ENCODE assay signal across 7 mouse cellular contexts in genomic region chr2:153350552-153351181, GRCm38 (mm10). TPM values are rescaled to one million over a fixed set of nuclear protein-coding genes. Genes with fewer than 3 reads are reported as not detected.
DNase-seq lines count a peak whose midpoint lies in the region; ATAC-seq and TF ChIP-seq lines count a peak whose summit lies in the region.

No protein-coding gene starts in this region.

- H3K79me2 ChIP-seq in liver, adult 2 months (ENCODE audit: control insufficient read depth, insufficient read depth, low read length): peaks cover 33% of the 10 kb centered on the region; the same call in 1 of the 2 replicates

- ATAC-seq in neural tube, embryonic 13.5 days (ENCODE audit: low read depth): no peak
- ATAC-seq in stomach, embryonic 16.5 days (ENCODE audit: insufficient read depth, low FRiP score): no peak

- DNase-seq in neural tube, embryonic 10.5 days (ENCODE audit: extremely low spot score, low spot score): no peak
- DNase-seq in embryonic facial prominence, embryonic 10.5 days (ENCODE audit: low spot score): no peak
- peak; percentile 33 for DNase-seq in liver, adult 2 months (ENCODE audit: extremely low read depth, low read depth, low spot score)
- DNase-seq in right cerebral cortex, postnatal 10 days (ENCODE audit: low spot score in 2 of 2): no peak
- no peak for DNase-seq in adrenal gland, postnatal 14 days

- no peaks in the 10 kb centered on the region for H3K9me3 ChIP-seq in neural tube, embryonic 13.5 days
- no peaks in the 10 kb centered on the region for H3K9me3 ChIP-seq in embryonic facial prominence, embryonic 10.5 days
- no peaks in the 10 kb centered on the region for H3K9me3 ChIP-seq in stomach, embryonic 16.5 days (replicated peaks; ENCODE audit: control insufficient read depth, low read length)

- peaks cover 30% of the 10 kb centered on the region for H3K36me3 ChIP-seq in neural tube, embryonic 13.5 days
- peaks cover 63% of the 10 kb centered on the region for H3K36me3 ChIP-seq in embryonic facial prominence, embryonic 10.5 days (replicated peaks)
- H3K36me3 ChIP-seq in liver, adult 2 months (ENCODE audit: control insufficient read depth, insufficient read depth, low read length): peaks cover 18% of the 10 kb centered on the region
- no peaks in the 10 kb centered on the region for H3K36me3 ChIP-seq in stomach, embryonic 16.5 days (ENCODE audit: control insufficient read depth, insufficient read depth, low read length)

- no peak for TF ChIP-seq POLR2A in liver, adult 2 months (IDR thresholded peaks at IDR 0.05; ENCODE audit: extremely low read depth, insufficient read depth, low read length)

- peaks cover 42% of the 10 kb centered on the region for H3K4me1 ChIP-seq in neural tube, embryonic 13.5 days (replicated peaks)
- H3K4me1 ChIP-seq in embryonic facial prominence, embryonic 10.5 days: peaks cover 35% of the 10 kb centered on the region
- peaks cover 6% of the 10 kb centered on the region for H3K4me1 ChIP-seq in liver, adult 2 months (ENCODE audit: control insufficient read depth, insufficient read depth, low read length)
- peaks cover 18% of the 10 kb centered on the region for H3K4me1 ChIP-seq in stomach, embryonic 16.5 days (ENCODE audit: control insufficient read depth, insufficient read depth, low read length)

- H3K4me2 ChIP-seq in neural tube, embryonic 13.5 days: peak overlapping the region; percentile 18; the same call in 1 of the 2 replicates
- peak overlapping the region; percentile 33 for H3K4me2 ChIP-seq in stomach, embryonic 16.5 days (ENCODE audit: low read depth, low read length)

- H3K9ac ChIP-seq in neural tube, embryonic 13.5 days: no peak overlapping the region
- H3K9ac ChIP-seq in liver, adult 2 months (ENCODE audit: low read depth, low read length): no peak overlapping the region
- no peak overlapping the region for H3K9ac ChIP-seq in stomach, embryonic 16.5 days (ENCODE audit: low read length)

- no peak for TF ChIP-seq CTCF in liver, adult 2 months (IDR thresholded peaks at IDR 0.05; ENCODE audit: low read depth, low read length)

- no peak overlapping the region for H3K27ac ChIP-seq in neural tube, embryonic 13.5 days (replicated peaks)
- H3K27ac ChIP-seq in embryonic facial prominence, embryonic 10.5 days (replicated peaks): no peak overlapping the region
- H3K27ac ChIP-seq in liver, adult 2 months (replicated peaks; ENCODE audit: insufficient read depth, low read depth, low read length): peak overlapping the region; percentile 71
- H3K27ac ChIP-seq in stomach, embryonic 16.5 days (ENCODE audit: low read length): peak overlapping the region; percentile 48; the same call in 1 of the 2 replicates

- 49% methylated on average over 6 of the region's 6 CpGs for WGBS in neural tube, embryonic 13.5 days
- WGBS in embryonic facial prominence, embryonic 10.5 days: 57% methylated on average over 6 of the region's 6 CpGs
- 9% methylated on average over 6 of the region's 6 CpGs for WGBS in liver, adult 2 months
- 22% methylated on average over 6 of the region's 6 CpGs for WGBS in stomach, embryonic 16.5 days

- no peaks in the 10 kb centered on the region for H3K27me3 ChIP-seq in neural tube, embryonic 13.5 days
- H3K27me3 ChIP-seq in embryonic facial prominence, embryonic 10.5 days (replicated peaks; ENCODE audit: low read depth, poor library complexity, severe bottlenecking): no peaks in the 10 kb centered on the region
- no peaks in the 10 kb centered on the region for H3K27me3 ChIP-seq in liver, adult 2 months (ENCODE audit: control insufficient read depth, insufficient read depth, low read length)
- no peaks in the 10 kb centered on the region for H3K27me3 ChIP-seq in stomach, embryonic 16.5 days (ENCODE audit: control insufficient read depth, insufficient read depth, low read length)

- no peak overlapping the region for H3K4me3 ChIP-seq in neural tube, embryonic 13.5 days
- H3K4me3 ChIP-seq in embryonic facial prominence, embryonic 10.5 days: peak overlapping the region; percentile 13; the same call in 1 of the 2 replicates
- no peak overlapping the region for H3K4me3 ChIP-seq in liver, adult 2 months (ENCODE audit: insufficient read depth, low read depth, low read length)
- no peak overlapping the region for H3K4me3 ChIP-seq in stomach, embryonic 16.5 days (replicated peaks; ENCODE audit: low read length)

RNA-seq across cellular contexts. Expression of gene Asxl1, which starts 5.0 kb away (rescaled TPM):
- 9.8 and 12.1 TPM in 2 replicates for polyA plus RNA-seq in neural tube, embryonic 13.5 days (2015; fragmentation: Nextera tagmentation; extraction: Ambion mirVana)
- 14.2 and 14.4 TPM in 2 replicates for polyA plus RNA-seq in embryonic facial prominence, embryonic 10.5 days (2016; fragmentation: Nextera tagmentation; extraction: Ambion mirVana)
- total RNA-seq in liver, adult 2 months (2014; rRNA removed): 6.2 and 8.9 TPM in 2 replicates
- 3.3 and 4.7 TPM in 2 replicates for polyA plus RNA-seq in liver, adult 2 months (2012; rRNA removed)
- 6.4 and 7.2 TPM in 2 replicates for polyA plus RNA-seq in stomach, embryonic 16.5 days (2015; fragmentation: Nextera tagmentation; extraction: Ambion mirVana)
- total RNA-seq in adrenal gland, postnatal 14 days (2021): 24.8 and 29.8 TPM in 2 replicates

RNA-seq across cellular contexts. Expression of gene Kif3b, which starts 59.5 kb away (rescaled TPM):
- polyA plus RNA-seq in neural tube, embryonic 13.5 days (2015; fragmentation: Nextera tagmentation; extraction: Ambion mirVana): 16.7 and 17.2 TPM in 2 replicates
- polyA plus RNA-seq in embryonic facial prominence, embryonic 10.5 days (2016; fragmentation: Nextera tagmentation; extraction: Ambion mirVana): 6.2 and 6.4 TPM in 2 replicates
- total RNA-seq in liver, adult 2 months (2014; rRNA removed): 5.4 and 5.6 TPM in 2 replicates
- polyA plus RNA-seq in liver, adult 2 months (2012; rRNA removed): 2.8 and 2.9 TPM in 2 replicates
- 6.7 TPM in 2 replicates for polyA plus RNA-seq in stomach, embryonic 16.5 days (2015; fragmentation: Nextera tagmentation; extraction: Ambion mirVana)
- total RNA-seq in adrenal gland, postnatal 14 days (2021): 22.5 and 24.4 TPM in 2 replicates

Comparison
In these comparisons a context has a peak if more than half of its experiments do, and no peak if none do; other contexts are left out.
1. H3K27ac ChIP-seq: peak in liver, adult 2 months (single experiment) and stomach, embryonic 16.5 days (single experiment); none in neural tube, embryonic 13.5 days (single experiment) and embryonic facial prominence, embryonic 10.5 days (single experiment).